ENCODE assay signal across 8 mouse cellular contexts in genomic region chr5:150020851-150021250, GRCm38 (mm10). TPM values are rescaled to one million over a fixed set of nuclear protein-coding genes. Genes with fewer than 3 reads are reported as not detected.
A peak's percentile ranks its signal among the peaks of the same experiment; 100 is the strongest.
DNase-seq lines count a peak whose midpoint lies in the region; ATAC-seq and TF ChIP-seq lines count a peak whose summit lies in the region.

No protein-coding gene starts in this region.

- no peaks in the 10 kb centered on the region for H3K9me3 ChIP-seq in E14TG2a.4 (ENCODE audit: low read length)
- no peaks in the 10 kb centered on the region for H3K9me3 ChIP-seq in forebrain, embryonic 10.5 days
- H3K9me3 ChIP-seq in liver, postnatal 0 days (ENCODE audit: low read length): peaks cover 2% of the 10 kb centered on the region; the same call in 1 of the 2 replicates
- no peaks in the 10 kb centered on the region for H3K9me3 ChIP-seq in neural tube, embryonic 15.5 days (replicated peaks)

- TF ChIP-seq POLR2A in brain, embryonic 14.5 days (IDR thresholded peaks at IDR 0.05; ENCODE audit: borderline replicate concordance, extremely low read depth, insufficient read depth, insufficient read length, poor library complexity, severe bottlenecking): no peak

- peaks cover 9% of the 10 kb centered on the region for H3K27me3 ChIP-seq in E14TG2a.4 (ENCODE audit: insufficient read depth, low read length)
- no peaks in the 10 kb centered on the region for H3K27me3 ChIP-seq in forebrain, embryonic 10.5 days (ENCODE audit: poor library complexity, severe bottlenecking)
- H3K27me3 ChIP-seq in liver, postnatal 0 days (ENCODE audit: insufficient read depth, low read length): no peaks in the 10 kb centered on the region
- no peaks in the 10 kb centered on the region for H3K27me3 ChIP-seq in neural tube, embryonic 15.5 days (replicated peaks)

- TF ChIP-seq EP300 in liver, postnatal 0 days (IDR thresholded peaks at IDR 0.05; ENCODE audit: low read depth): no peak

- WGBS in forebrain, embryonic 10.5 days: 9% methylated on average over 6 of the region's 6 CpGs
- WGBS in large intestine, adult 2 months: 5% methylated on average over 6 of the region's 6 CpGs
- 14% methylated on average over 6 of the region's 6 CpGs for WGBS in liver, postnatal 0 days (ENCODE audit: insufficient replicate concordance)
- 2% methylated on average over 6 of the region's 6 CpGs for WGBS in neural tube, embryonic 15.5 days

- H3K9ac ChIP-seq in liver, postnatal 0 days (replicated peaks): no peak overlapping the region
- no peak overlapping the region for H3K9ac ChIP-seq in neural tube, embryonic 15.5 days (replicated peaks)

- no peak overlapping the region for H3K4me2 ChIP-seq in liver, postnatal 0 days (ENCODE audit: low read depth, low read length)
- H3K4me2 ChIP-seq in neural tube, embryonic 15.5 days: peak overlapping the region; percentile 9

- peak; percentile 87 for TF ChIP-seq CTCF in E14TG2a.4 (conservative IDR thresholded peaks at IDR 0.05; ENCODE audit: low read length)
- TF ChIP-seq CTCF in brain, embryonic 14.5 days (IDR thresholded peaks at IDR 0.05; ENCODE audit: borderline replicate concordance, extremely low read depth, insufficient read depth, insufficient read length): peak; percentile 98
- peak; percentile 89 for TF ChIP-seq CTCF in liver, postnatal 0 days (IDR thresholded peaks at IDR 0.05; ENCODE audit: low read depth)

- DNase-seq in brain, embryonic 14.5 days (ENCODE audit: low read depth): peak; percentile 93
- DNase-seq in forebrain, embryonic 10.5 days (ENCODE audit: extremely low spot score, low spot score): peak; percentile 72
- peak; percentile 76 to 79 for DNase-seq in heart, postnatal 36 days
- DNase-seq in large intestine, adult 2 months (ENCODE audit: low read depth, low spot score): peak; percentile 63
- DNase-seq in liver, postnatal 0 days: peak; percentile 73
- DNase-seq in thymus, postnatal 0 days (ENCODE audit: low spot score): peak; percentile 48

- H3K4me3 ChIP-seq in E14TG2a.4 (replicated peaks; ENCODE audit: low read length): no peak overlapping the region
- no peak overlapping the region for H3K4me3 ChIP-seq in forebrain, embryonic 10.5 days
- H3K4me3 ChIP-seq in liver, postnatal 0 days (ENCODE audit: low read depth, low read length): no peak overlapping the region
- no peak overlapping the region for H3K4me3 ChIP-seq in neural tube, embryonic 15.5 days (replicated peaks)

- no peak for ATAC-seq in liver, postnatal 0 days
- peak; percentile 87; the same call in 1 of the 2 replicates for ATAC-seq in neural tube, embryonic 15.5 days (ENCODE audit: low FRiP score)

- H3K4me1 ChIP-seq in E14TG2a.4 (replicated peaks; ENCODE audit: low read depth, low read length): peaks cover 4% of the 10 kb centered on the region; the same call in 1 of the 2 replicates
- peaks cover 35% of the 10 kb centered on the region for H3K4me1 ChIP-seq in forebrain, embryonic 10.5 days
- H3K4me1 ChIP-seq in liver, postnatal 0 days (ENCODE audit: insufficient read depth): no peaks in the 10 kb centered on the region
- peaks cover 11% of the 10 kb centered on the region; the same call in 1 of the 2 replicates for H3K4me1 ChIP-seq in neural tube, embryonic 15.5 days

- no peaks in the 10 kb centered on the region for H3K36me3 ChIP-seq in E14TG2a.4 (ENCODE audit: insufficient read depth, low read length)
- no peaks in the 10 kb centered on the region for H3K36me3 ChIP-seq in forebrain, embryonic 10.5 days (replicated peaks)
- no peaks in the 10 kb centered on the region for H3K36me3 ChIP-seq in liver, postnatal 0 days (replicated peaks; ENCODE audit: insufficient read depth, low read length)
- no peaks in the 10 kb centered on the region for H3K36me3 ChIP-seq in neural tube, embryonic 15.5 days

- no peak overlapping the region for H3K27ac ChIP-seq in forebrain, embryonic 10.5 days
- no peak overlapping the region for H3K27ac ChIP-seq in liver, postnatal 0 days (ENCODE audit: low read depth)
- no peak overlapping the region; the same call in 1 of the 2 replicates for H3K27ac ChIP-seq in neural tube, embryonic 15.5 days (replicated peaks)

- intact Hi-C loops in heart, postnatal 36 days (cut with DNase I): loop anchor here (1.0 to 5.0 kb wide), 4 partner anchors 104 to 309 kb away; no protein-coding TSS in a partner anchor

RNA-seq across cellular contexts. Expression of gene Rxfp2, which starts 2.4 kb away (rescaled TPM):
- 0.78 and 1.1 TPM in 2 replicates for polyA plus RNA-seq in brain, embryonic 14.5 days (2012; rRNA removed)
- polyA plus RNA-seq in forebrain, embryonic 10.5 days (2016; fragmentation: Nextera tagmentation; extraction: Ambion mirVana): 0.50 TPM in 2 replicates
- not detected for total RNA-seq in heart, postnatal 36 days (2021)
- not detected in 2 replicates for polyA plus RNA-seq in large intestine, adult 2 months (2012; rRNA removed)
- not detected in 2 replicates for polyA plus RNA-seq in liver, postnatal 0 days (2015; fragmentation: Nextera tagmentation; extraction: Ambion mirVana)
- polyA plus RNA-seq in neural tube, embryonic 15.5 days (2015; fragmentation: Nextera tagmentation; extraction: Ambion mirVana): 0.69 and 0.84 TPM in 2 replicates
- polyA plus RNA-seq in thymus, postnatal 0 days (2015; fragmentation: Nextera tagmentation; extraction: Ambion mirVana): 0.08 TPM in 1 of 2 replicates, not detected in the other
